Mouse (Mus musculus): Measurements from ENCODE around the gene Gsto2.
A peak's percentile ranks its signal among the peaks of the same experiment; 100 is the strongest.

The Gsto2 gene

DNA sequence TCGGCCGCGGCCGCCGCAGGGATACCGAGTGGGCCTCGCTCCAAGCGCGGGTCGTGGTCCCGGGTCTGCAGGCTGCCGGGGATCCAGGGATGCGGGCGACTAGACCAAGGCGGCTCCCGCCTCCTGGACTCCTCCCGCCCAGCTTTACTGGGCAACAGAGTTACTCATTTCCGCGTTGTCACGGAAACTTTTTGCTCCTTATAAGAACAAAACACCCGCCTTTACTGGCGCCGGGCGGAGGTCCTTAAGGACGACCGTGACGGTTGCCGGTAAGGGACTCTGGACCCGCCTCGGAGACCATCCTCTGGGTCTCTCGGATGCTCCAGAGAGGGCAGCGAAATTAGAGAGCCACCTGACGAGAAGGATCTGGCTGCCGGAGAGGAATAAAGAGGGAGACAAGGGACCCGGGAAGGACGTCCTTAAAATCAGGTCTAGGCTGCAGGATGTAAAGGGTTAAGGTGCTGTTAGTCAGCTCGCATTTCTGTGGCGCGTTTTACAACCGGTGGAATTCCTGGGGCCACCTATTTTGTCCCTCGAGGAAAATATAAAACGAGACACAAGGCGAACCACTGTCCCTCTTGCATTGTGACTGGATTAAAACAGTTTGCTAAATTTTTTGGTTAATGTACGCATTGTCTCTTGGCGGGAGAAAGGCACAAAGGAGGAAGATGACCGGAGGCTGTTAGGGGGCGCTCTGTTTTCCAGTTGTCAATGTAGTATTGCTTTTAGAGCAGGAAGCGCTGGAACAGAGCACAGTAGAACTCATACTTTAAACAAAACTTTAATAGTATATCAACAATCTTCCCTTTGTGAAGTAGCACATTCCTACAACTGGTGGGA is 54.0 kb downstream of the Gsto2 start, which contains the start of the genes Cfap43 and Itprip:
TSS of gene Cfap43 (minus strand) at position 162 of the 840 bp plus-strand sequence.
TSS of gene Itprip (minus strand) at position 174 of the 840 bp plus-strand sequence.
- peak; percentile 86 for DNase-seq (ENCODE audit: low spot score)

DNA sequence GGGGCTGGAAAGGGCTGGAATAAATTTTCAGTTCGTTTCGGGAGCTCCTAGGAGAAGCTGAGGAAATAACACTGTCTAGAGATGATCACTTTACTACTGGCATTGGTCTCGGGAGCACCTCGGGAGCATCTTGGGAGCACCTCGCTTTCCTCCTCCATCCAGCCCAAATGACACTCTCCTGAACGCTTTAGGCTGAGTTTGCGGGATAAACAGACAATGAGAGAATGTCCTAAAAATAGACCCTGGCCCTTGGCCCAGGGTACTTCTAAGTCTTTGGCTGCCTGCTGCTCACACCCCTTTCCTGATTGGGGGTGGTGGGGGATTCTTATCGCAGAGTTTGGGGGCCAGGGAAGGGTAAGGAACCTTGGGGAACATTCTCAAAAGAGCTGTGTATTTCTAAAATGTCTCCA is 54.6 kb downstream of the Gsto2 start:
- DNase-seq (ENCODE audit: low spot score): no peak

GRCm38 (mm10) chr19:47925819-47926218 is 60.5 kb downstream of the Gsto2 start:
- DNase-seq (ENCODE audit: low spot score): no peak

- DNase-seq (ENCODE audit: low spot score): no peak
These were observed 61.7 kb downstream of the Gsto2 start for GRCm38 (mm10) chr19:47927032-47927431.

DNA sequence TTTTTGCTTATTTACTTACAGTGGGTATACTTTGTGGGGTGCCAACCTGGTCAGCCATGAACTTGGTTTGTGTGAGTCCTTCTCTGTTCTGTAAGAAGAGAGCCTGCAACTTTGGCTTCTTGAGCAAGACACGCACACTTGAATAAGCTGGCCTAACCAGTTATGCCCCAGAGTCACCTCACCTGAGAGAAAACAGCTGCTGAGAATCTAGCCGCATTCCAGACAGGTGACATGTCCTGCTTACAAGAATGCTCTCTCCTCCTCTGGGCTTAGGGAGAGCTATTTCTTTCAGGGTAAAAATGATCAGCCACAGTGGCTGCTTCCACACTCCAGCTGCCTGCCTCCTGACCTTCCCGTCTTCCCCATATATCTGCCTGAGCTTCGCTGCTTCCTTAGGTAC is 63.7 kb downstream of the Gsto2 start:
- peak; percentile 56 for DNase-seq (ENCODE audit: low spot score)

DNA sequence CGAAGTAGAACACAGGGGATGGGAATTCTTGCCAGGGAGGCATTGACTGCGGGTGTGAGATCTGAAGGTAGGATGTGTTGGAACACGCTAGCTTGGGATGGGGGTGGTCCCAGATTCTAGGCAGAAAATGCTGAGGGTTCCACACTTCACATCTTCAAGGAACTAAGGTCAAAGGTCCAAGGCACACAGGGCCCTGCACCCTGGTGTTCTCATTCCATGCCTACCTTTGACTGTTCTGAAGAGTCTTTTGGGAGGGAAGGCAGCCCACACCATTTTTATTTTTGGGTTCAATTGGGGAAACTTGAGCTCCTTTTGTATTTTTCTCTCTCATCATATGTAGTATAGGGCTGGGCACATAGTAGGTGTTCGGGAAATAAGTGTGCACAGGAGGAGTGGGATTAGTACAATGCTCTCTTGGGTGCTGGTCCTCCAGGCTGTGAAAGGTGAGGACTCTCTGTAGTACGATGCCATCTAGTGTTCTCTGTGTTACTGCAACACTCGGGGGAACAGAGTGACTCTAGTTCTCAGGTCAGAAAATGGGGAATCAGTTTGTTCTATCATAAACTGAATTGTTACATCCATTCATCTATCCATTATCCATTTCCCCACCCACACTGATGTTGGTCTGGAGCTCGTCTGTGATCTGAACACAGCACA is 66.8 kb downstream of the Gsto2 start:
- peak; percentile 29 for DNase-seq (ENCODE audit: low spot score)

GRCm38 (mm10) chr19:47934146-47934545 is 68.8 kb downstream of the Gsto2 start:
- no peak for DNase-seq (ENCODE audit: low spot score)

DNA sequence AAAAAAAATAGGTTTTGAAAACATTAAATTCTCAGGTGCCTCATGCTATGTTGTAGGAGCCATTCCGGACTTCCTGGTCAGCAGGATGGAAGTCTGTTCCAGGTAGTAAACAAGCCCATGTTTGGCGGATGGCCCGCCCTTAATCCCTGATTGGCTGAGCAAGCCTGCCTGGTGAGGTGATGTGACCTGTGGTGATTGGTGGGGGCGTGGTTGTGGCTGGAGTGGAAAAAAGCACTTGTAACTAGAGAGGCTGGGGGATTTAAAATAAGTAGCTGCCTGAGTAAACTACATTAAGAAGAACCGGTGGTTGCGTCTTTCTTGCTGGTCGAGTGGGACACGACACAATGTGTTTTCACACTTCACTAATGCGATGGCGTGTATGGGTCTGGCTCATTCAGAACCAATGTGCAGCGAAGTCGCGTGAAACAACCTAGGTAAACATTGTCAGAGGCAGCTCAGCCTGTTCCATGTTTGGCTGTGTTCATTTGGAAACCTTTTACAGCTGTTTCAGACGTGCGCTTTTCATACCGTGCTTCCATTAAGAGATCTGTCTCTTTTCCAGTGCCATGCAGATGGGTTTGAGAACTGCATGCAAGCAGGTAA is 69.4 kb downstream of the Gsto2 start:
- DNase-seq (ENCODE audit: low spot score): no peak

- DNase-seq (ENCODE audit: low spot score): no peak
These were observed 70.2 kb downstream of the Gsto2 start for GRCm38 (mm10) chr19:47935530-47935929.
